Mouse (Mus musculus): Measurements from ENCODE around the gene Vps11. TPM values are rescaled to one million over a fixed set of nuclear protein-coding genes. Genes with fewer than 3 reads are reported as not detected.

The Vps11 gene
- polyA plus RNA-seq, 1 experiment from 2014 or later: 32.4 TPM

DNA sequence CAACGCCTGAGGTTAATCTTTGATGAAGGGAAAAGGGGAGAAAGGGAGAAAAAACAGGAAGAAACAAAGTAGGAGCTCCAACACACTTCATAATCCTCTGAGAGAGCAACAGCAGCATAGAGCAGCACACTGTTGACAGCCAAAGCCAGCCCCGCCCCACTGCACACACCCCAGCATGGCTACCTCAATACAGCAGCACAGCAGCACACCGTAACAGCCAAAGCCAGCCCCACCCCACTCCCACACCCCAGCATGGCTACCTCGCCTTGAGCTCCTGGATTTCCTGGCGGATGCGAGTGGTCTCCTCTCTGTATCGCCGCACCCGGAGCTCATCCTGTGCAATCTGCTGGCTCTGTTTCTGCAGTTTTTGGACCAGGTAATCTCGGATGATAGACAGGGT is 9.1 kb downstream of the Vps11 start:
- 93% methylated on average over 10 of the region's 10 CpGs for WGBS
- H3K27ac ChIP-seq (ENCODE audit: low read depth, low read length): no peak overlapping the region
- H3K9me3 ChIP-seq (ENCODE audit: control insufficient read depth, low read length): no peaks in the 10 kb centered on the region
- no peaks in the 10 kb centered on the region for H3K4me1 ChIP-seq (ENCODE audit: control insufficient read depth, insufficient read depth, low read length)
- no peak overlapping the region for H3K4me2 ChIP-seq
- no peak overlapping the region for H3K4me3 ChIP-seq (ENCODE audit: low read depth, low read length)
- H3K27me3 ChIP-seq (ENCODE audit: control insufficient read depth, insufficient read depth, low read length): no peaks in the 10 kb centered on the region
- DNase-seq (ENCODE audit: low spot score, missing footprints) (no peak), ATAC-seq (ENCODE audit: low FRiP score) (no peak)
- H3K9ac ChIP-seq (ENCODE audit: low read length): no peak overlapping the region
- peaks cover 66% of the 10 kb centered on the region for H3K36me3 ChIP-seq (ENCODE audit: control insufficient read depth, insufficient read depth, low read length)

DNA sequence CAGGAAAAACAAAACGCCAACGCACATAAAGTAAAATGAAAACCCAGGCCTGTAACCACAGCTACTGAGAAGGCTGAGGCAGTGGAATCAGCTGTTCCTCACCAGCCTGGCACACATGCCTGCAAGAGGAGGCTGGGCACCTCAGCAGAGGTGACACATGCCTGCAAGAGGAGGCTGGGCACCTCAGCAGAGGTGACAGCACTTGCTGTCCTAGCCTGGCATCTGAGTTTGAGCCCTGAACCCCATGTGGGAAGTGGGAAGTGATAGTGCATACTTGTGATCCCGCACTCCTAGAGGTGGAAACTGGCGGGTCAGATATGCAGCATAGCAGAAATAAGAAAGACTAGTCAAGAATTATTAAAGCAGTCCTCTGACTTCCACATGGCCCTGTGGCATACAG is 10.1 kb downstream of the Vps11 start:
- peaks cover 66% of the 10 kb centered on the region for H3K36me3 ChIP-seq (ENCODE audit: control insufficient read depth, insufficient read depth, low read length)
- H3K9ac ChIP-seq (ENCODE audit: low read length): no peak overlapping the region
- H3K27me3 ChIP-seq (ENCODE audit: control insufficient read depth, insufficient read depth, low read length): no peaks in the 10 kb centered on the region
- H3K9me3 ChIP-seq (ENCODE audit: control insufficient read depth, low read length): no peaks in the 10 kb centered on the region
- ATAC-seq (ENCODE audit: low FRiP score) (no peak), DNase-seq (ENCODE audit: low spot score, missing footprints) (no peak)
- H3K4me1 ChIP-seq (ENCODE audit: control insufficient read depth, insufficient read depth, low read length): no peaks in the 10 kb centered on the region
- 97% methylated on average over 4 of the region's 4 CpGs for WGBS
- H3K27ac ChIP-seq (ENCODE audit: low read depth, low read length): no peak overlapping the region
- no peak overlapping the region for H3K4me2 ChIP-seq
- H3K4me3 ChIP-seq (ENCODE audit: low read depth, low read length): no peak overlapping the region

DNA sequence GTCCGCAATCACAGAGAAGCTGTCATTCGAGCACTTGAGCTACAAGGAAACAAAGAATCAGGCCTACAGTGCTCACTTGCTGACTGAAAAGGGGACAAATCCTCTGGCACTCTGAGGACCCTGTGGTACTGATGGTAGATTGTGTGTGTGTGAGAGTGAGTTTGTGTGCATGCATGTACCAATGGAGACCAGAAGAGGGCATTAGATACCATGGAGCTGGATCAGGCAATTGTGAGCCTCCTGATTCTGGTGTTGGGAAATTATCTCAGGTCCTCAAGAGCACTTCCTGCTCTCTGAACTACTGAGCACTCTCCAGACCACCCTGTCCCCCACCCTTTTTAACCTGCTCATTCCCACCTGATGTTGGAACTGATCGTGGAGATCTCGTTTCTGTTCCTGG is 12.9 kb downstream of the Vps11 start:
- ATAC-seq (ENCODE audit: low FRiP score) (no peak), DNase-seq (ENCODE audit: low spot score, missing footprints) (no peak)
- Histone ChIP-seq H3K4me1 (ENCODE audit: control insufficient read depth, insufficient read depth, low read length) (no peaks in the 10 kb centered on the region), H3K27ac (ENCODE audit: low read depth, low read length) (no peak overlapping the region), H3K4me3 (ENCODE audit: low read depth, low read length) (no peak overlapping the region), H3K36me3 (ENCODE audit: control insufficient read depth, insufficient read depth, low read length) (peaks cover 45% of the 10 kb centered on the region), H3K9ac (ENCODE audit: low read length) (no peak overlapping the region), H3K27me3 (ENCODE audit: control insufficient read depth, insufficient read depth, low read length) (no peaks in the 10 kb centered on the region), H3K4me2 (no peak overlapping the region), H3K9me3 (ENCODE audit: control insufficient read depth, low read length) (no peaks in the 10 kb centered on the region)
- WGBS: 96% methylated on average over 4 of the region's 4 CpGs

DNA sequence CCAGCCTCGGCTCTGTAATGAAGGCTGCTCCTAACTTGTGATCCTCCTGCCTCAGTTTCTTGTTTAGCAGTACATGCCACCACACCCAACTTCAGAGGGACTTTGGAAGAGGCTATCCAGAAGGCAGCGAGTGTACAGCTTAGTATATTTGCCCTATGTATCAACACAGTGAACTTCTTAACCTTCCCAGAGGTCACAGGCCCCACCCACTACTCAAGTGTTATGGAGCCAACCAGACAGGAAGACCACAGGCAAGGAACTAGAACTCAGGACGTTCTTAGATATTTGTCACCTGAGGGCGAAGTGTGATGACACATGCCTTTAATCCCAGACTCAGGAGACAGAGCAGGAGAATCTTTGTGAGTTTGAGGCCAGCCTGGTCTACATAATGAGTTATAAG is 13.8 kb downstream of the Vps11 start:
- H3K9me3 ChIP-seq (ENCODE audit: control insufficient read depth, low read length): no peaks in the 10 kb centered on the region
- H3K4me2 ChIP-seq: no peak overlapping the region
- 93% methylated on average over 4 of the region's 4 CpGs for WGBS
- no peak for DNase-seq (ENCODE audit: low spot score, missing footprints)
- ATAC-seq (ENCODE audit: low FRiP score): no peak
- peaks cover 36% of the 10 kb centered on the region for H3K36me3 ChIP-seq (ENCODE audit: control insufficient read depth, insufficient read depth, low read length)
- peaks cover 6% of the 10 kb centered on the region for H3K4me1 ChIP-seq (ENCODE audit: control insufficient read depth, insufficient read depth, low read length)
- no peaks in the 10 kb centered on the region for H3K27me3 ChIP-seq (ENCODE audit: control insufficient read depth, insufficient read depth, low read length)
- H3K9ac ChIP-seq (ENCODE audit: low read length): no peak overlapping the region
- H3K4me3 ChIP-seq (ENCODE audit: low read depth, low read length): no peak overlapping the region
- H3K27ac ChIP-seq (ENCODE audit: low read depth, low read length): no peak overlapping the region

DNA sequence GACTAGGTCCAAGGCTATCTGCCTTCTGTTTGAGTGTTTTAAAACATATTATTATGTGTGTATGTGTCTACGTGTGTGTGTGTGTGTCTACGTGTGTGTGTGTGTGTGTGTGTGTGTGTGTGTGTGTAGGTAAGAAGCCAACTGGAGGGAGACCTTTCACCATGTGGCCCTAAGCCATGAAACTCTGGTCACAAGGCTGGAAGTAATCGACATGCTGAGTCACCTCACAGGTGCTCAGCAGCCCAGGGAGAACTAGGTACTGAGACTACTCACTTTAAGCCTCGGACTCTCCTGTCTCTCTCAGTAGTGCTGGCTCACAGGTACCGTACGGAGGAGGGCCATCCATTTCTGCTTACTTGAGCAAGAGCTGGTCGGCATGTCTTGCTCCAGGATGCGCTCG is 14.3 kb downstream of the Vps11 start:
- 95% methylated on average over 9 of the region's 9 CpGs for WGBS
- H3K4me3 ChIP-seq (ENCODE audit: low read depth, low read length): no peak overlapping the region
- DNase-seq (ENCODE audit: low spot score, missing footprints) (no peak), ATAC-seq (ENCODE audit: low FRiP score) (no peak)
- H3K9ac ChIP-seq (ENCODE audit: low read length): no peak overlapping the region
- peaks cover 6% of the 10 kb centered on the region for H3K4me1 ChIP-seq (ENCODE audit: control insufficient read depth, insufficient read depth, low read length)
- no peak overlapping the region for H3K4me2 ChIP-seq
- no peak overlapping the region for H3K27ac ChIP-seq (ENCODE audit: low read depth, low read length)
- H3K9me3 ChIP-seq (ENCODE audit: control insufficient read depth, low read length): no peaks in the 10 kb centered on the region
- H3K36me3 ChIP-seq (ENCODE audit: control insufficient read depth, insufficient read depth, low read length): peaks cover 33% of the 10 kb centered on the region
- no peaks in the 10 kb centered on the region for H3K27me3 ChIP-seq (ENCODE audit: control insufficient read depth, insufficient read depth, low read length)

DNA sequence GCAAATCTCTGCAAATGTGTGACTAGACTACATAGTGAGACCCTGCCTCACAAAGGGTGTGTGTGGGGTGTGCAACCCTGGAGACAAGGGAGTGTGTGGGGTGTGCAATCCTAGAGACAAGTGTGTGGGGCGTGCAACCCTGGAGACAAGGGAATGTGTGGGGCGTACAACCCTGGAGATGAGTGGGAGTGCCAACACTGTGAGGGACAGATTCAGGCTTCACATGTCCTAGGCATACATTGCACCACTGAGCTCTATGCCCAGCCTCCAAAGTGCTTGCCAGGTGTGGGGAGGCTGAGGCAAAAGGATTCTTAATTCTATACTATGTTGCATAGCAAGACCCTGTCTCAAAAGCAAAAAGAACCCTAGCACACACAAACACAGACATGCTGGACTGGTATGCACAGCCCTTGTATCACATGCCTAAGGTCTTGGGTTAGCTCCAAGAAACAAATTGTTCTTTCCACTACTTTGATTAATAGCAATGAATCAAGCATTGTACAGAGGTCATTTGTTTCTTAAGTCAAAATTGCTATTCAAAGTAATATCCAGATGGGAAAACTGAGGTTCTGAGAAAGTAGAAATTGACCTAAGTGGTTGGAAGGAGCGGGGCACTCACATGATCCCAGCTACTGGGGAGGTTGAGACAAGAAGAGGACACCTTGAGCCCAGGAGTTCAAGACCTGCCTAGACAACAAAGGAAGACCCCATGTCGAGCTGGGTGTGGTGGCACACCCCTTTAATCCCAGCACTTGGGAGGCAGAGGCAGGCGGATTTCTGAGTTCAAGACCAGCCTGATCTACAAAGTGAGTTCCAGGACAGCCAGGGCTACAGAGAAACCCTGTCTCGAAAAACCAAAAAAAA is 15.7 kb downstream of the Vps11 start:
- DNase-seq (ENCODE audit: low spot score, missing footprints) (no peak), ATAC-seq (ENCODE audit: low FRiP score) (no peak)
- H3K9me3 ChIP-seq (ENCODE audit: control insufficient read depth, low read length): no peaks in the 10 kb centered on the region
- WGBS: 91% methylated on average over 6 of the region's 6 CpGs
- no peak overlapping the region for H3K27ac ChIP-seq (ENCODE audit: low read depth, low read length)
- no peak overlapping the region for H3K4me3 ChIP-seq (ENCODE audit: low read depth, low read length)
- peaks cover 6% of the 10 kb centered on the region for H3K4me1 ChIP-seq (ENCODE audit: control insufficient read depth, insufficient read depth, low read length)
- H3K27me3 ChIP-seq (ENCODE audit: control insufficient read depth, insufficient read depth, low read length): no peaks in the 10 kb centered on the region
- no peak overlapping the region for H3K9ac ChIP-seq (ENCODE audit: low read length)
- H3K36me3 ChIP-seq (ENCODE audit: control insufficient read depth, insufficient read depth, low read length): peaks cover 30% of the 10 kb centered on the region
- no peak overlapping the region for H3K4me2 ChIP-seq

DNA sequence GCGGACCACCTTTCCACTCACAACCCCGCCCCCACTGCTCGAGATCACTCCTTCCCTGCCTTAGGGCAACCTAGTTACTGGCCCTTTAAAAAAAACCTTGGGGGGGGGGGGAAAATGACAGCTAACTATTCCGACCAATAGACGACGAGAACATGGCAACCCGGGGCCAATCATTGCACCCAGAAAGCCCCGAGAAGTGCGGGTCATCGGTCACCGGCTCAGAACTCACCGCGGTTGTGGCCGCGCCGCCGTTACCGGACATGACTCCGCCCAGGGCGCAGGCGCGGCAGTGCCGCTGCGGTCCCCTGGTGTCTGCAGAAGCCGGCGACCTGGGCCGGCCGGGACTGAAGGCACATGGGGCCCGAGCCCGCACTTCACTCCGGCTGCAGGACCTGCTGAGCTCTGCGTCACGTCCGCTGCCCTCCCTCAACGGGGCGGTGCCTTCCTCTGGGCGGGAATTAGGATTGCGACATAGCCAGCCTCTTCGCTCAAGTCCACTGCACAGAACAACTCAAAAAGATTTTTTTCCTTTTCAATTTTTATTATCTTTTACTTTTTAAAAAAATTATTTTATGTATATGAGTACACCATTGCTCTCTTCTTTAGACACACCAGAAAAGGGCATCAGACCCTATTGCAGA is 17.6 kb downstream of the Vps11 start, which contains the start of gene Hmbs:
TSS of gene Hmbs (minus strand) at position 448 of the 641 bp plus-strand sequence.
- Histone ChIP-seq H3K4me3 (ENCODE audit: low read depth, low read length) (peak within 1 kb of the TSS; percentile 49), H3K4me2 (peak within 1 kb of the TSS; percentile 59), H3K9me3 (ENCODE audit: control insufficient read depth, low read length) (no peaks in the 10 kb centered on the region), H3K36me3 (ENCODE audit: control insufficient read depth, insufficient read depth, low read length) (peaks cover 19% of the 10 kb centered on the region), H3K27me3 (ENCODE audit: control insufficient read depth, insufficient read depth, low read length) (no peaks in the 10 kb centered on the region), H3K4me1 (ENCODE audit: control insufficient read depth, insufficient read depth, low read length) (peaks cover 6% of the 10 kb centered on the region), H3K27ac (ENCODE audit: low read depth, low read length) (peak within 1 kb of the TSS; percentile 86), H3K9ac (ENCODE audit: low read length) (peak within 1 kb of the TSS; percentile 55)
- DNase-seq (ENCODE audit: low spot score, missing footprints) (peak; percentile 99), ATAC-seq (ENCODE audit: low FRiP score) (peak; percentile 95)
- WGBS: under 1% methylated on average over 39 of the region's 39 CpGs

DNA sequence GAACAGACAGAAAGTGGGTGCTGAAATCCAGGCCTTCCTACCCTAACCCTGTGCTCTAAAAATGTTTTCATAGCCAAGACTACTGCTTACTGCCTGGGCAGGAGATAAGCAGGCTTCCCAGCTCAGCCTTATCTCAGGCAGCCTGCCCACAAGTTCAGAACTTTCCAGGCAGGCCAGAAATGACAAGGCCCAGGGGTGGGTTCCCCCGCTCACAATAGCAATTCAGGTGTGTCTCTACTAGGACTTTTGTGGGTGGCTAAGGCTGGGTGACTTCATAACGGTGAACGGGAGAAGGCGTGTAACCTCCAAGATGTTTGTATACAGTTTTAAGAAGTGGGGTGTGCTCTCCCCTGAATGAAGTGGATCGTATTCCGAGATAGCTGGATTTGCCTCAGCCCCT is 18.2 kb downstream of the Vps11 start:
- ATAC-seq (ENCODE audit: low FRiP score) (peak; percentile 17; the same call in 1 of the 2 replicates), DNase-seq (ENCODE audit: low spot score, missing footprints) (no peak)
- H3K27me3 ChIP-seq (ENCODE audit: control insufficient read depth, insufficient read depth, low read length): no peaks in the 10 kb centered on the region
- peaks cover 6% of the 10 kb centered on the region for H3K4me1 ChIP-seq (ENCODE audit: control insufficient read depth, insufficient read depth, low read length)
- peaks cover 13% of the 10 kb centered on the region for H3K36me3 ChIP-seq (ENCODE audit: control insufficient read depth, insufficient read depth, low read length)
- 20% methylated on average over 6 of the region's 6 CpGs for WGBS
- H3K9me3 ChIP-seq (ENCODE audit: control insufficient read depth, low read length): no peaks in the 10 kb centered on the region
- peak overlapping the region; percentile 86 for H3K27ac ChIP-seq (ENCODE audit: low read depth, low read length)
- H3K4me3 ChIP-seq (ENCODE audit: low read depth, low read length): peak overlapping the region; percentile 49
- H3K4me2 ChIP-seq: peak overlapping the region; percentile 59
- peak overlapping the region; percentile 55 for H3K9ac ChIP-seq (ENCODE audit: low read length)

DNA sequence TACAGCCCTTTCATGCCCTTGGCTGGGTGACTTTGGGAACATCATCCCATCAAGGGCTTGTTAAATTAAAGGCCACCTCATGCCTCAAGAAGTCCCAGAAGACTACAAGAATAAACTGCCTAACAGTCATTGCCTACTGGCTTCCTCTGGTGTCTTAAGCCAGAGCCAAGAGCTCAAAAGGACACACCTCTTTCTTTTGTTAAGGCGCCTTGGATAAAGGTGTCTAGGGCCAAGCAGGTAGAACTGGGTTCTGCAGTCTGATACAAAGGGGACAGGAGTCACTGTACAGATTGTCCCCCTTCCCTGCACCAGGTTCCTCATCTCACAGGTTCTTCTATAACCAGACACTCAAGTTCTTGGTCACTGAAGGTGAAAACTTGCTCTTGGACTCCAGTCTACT is 18.9 kb downstream of the Vps11 start:
- Histone ChIP-seq H3K27ac (ENCODE audit: low read depth, low read length) (peak overlapping the region; percentile 25; the same call in 1 of the 2 replicates), H3K4me1 (ENCODE audit: control insufficient read depth, insufficient read depth, low read length) (peaks cover 6% of the 10 kb centered on the region), H3K4me3 (ENCODE audit: low read depth, low read length) (no peak overlapping the region), H3K27me3 (ENCODE audit: control insufficient read depth, insufficient read depth, low read length) (no peaks in the 10 kb centered on the region), H3K4me2 (peak overlapping the region; percentile 59; the same call in 1 of the 2 replicates), H3K9me3 (ENCODE audit: control insufficient read depth, low read length) (no peaks in the 10 kb centered on the region), H3K9ac (ENCODE audit: low read length) (peak overlapping the region; percentile 55; the same call in 1 of the 2 replicates), H3K36me3 (ENCODE audit: control insufficient read depth, insufficient read depth, low read length) (peaks cover 8% of the 10 kb centered on the region)
- WGBS: 92% methylated on average over 1 of the region's 1 CpGs
- DNase-seq (ENCODE audit: low spot score, missing footprints) (no peak), ATAC-seq (ENCODE audit: low FRiP score) (no peak)
